Mouse (Mus musculus): Measurements from ENCODE around the gene Vti1a.

GRCm38 (mm10) chr19:55550176-55550575 lies 234.1 kb downstream of the Vti1a start:
- TF ChIP-seq POLR2A (IDR thresholded peaks at IDR 0.05; ENCODE audit: insufficient read depth, low read depth, low read length) (no peak), CTCF (IDR thresholded peaks at IDR 0.05; ENCODE audit: insufficient read depth, low read depth, low read length) (no peak)

Measured in olfactory bulb, adult 2 months (tissue).